Mouse (Mus musculus): ENCODE measurements at regions not wholly inside any gene's neighbourhood (a gene's known extent, or its start where the extent isn't known, plus 50 kb on each side); places are given as distances from the start of the nearest gene placed in this dataset.

- Histone ChIP-seq H3K4me1 (ENCODE audit: control insufficient read depth, insufficient read depth, low read length) (no peaks in the 10 kb centered on the region), H3K27ac (ENCODE audit: control insufficient read depth, insufficient read depth, low read depth, low read length, poor library complexity) (no peak overlapping the region), H3K4me3 (replicated peaks; ENCODE audit: control insufficient read depth, low read depth, low read length) (no peak overlapping the region)
- TF ChIP-seq CTCF (IDR thresholded peaks at IDR 0.05; ENCODE audit: control insufficient read depth, insufficient read depth, low read length), result no peak
- no peak for TF ChIP-seq POLR2A (IDR thresholded peaks at IDR 0.05; ENCODE audit: borderline replicate concordance, control insufficient read depth, low read depth, low read length)
- WGBS, result 75% methylated on average over 6 of the region's 6 CpGs
Measured at GRCm38 (mm10) chr2:74123360-74124074, 212.4 kb upstream of the Atp5g3 start.

- Histone ChIP-seq H3K4me3 (replicated peaks; ENCODE audit: control insufficient read depth, low read depth, low read length) (no peak overlapping the region), H3K4me1 (ENCODE audit: control insufficient read depth, insufficient read depth, low read length) (no peaks in the 10 kb centered on the region), H3K27ac (ENCODE audit: control insufficient read depth, insufficient read depth, low read depth, low read length, poor library complexity) (no peak overlapping the region)
- no peak for TF ChIP-seq POLR2A (IDR thresholded peaks at IDR 0.05; ENCODE audit: borderline replicate concordance, control insufficient read depth, low read depth, low read length)
- WGBS, result 62% methylated on average over 2 of the region's 2 CpGs
Measured at GRCm38 (mm10) chr2:74122937-74123336, 211.8 kb upstream of the Atp5g3 start.

- TF ChIP-seq CTCF (IDR thresholded peaks at IDR 0.05; ENCODE audit: control insufficient read depth, insufficient read depth, low read length) (no peak), POLR2A (IDR thresholded peaks at IDR 0.05; ENCODE audit: borderline replicate concordance, control insufficient read depth, low read depth, low read length) (no peak)
- Histone ChIP-seq H3K27ac (ENCODE audit: control insufficient read depth, insufficient read depth, low read depth, low read length, poor library complexity) (no peak overlapping the region), H3K4me3 (replicated peaks; ENCODE audit: control insufficient read depth, low read depth, low read length) (no peak overlapping the region), H3K4me1 (ENCODE audit: control insufficient read depth, insufficient read depth, low read length) (no peaks in the 10 kb centered on the region)
- WGBS, result 40% methylated on average over 10 of the region's 10 CpGs
Measured at GRCm38 (mm10) chr2:74120051-74120450, 208.9 kb upstream of the Atp5g3 start.

- TF ChIP-seq CTCF (IDR thresholded peaks at IDR 0.05; ENCODE audit: control insufficient read depth, insufficient read depth, low read length) (no peak), POLR2A (IDR thresholded peaks at IDR 0.05; ENCODE audit: borderline replicate concordance, control insufficient read depth, low read depth, low read length) (no peak)
- H3K27ac ChIP-seq (ENCODE audit: control insufficient read depth, insufficient read depth, low read depth, low read length, poor library complexity), result no peak overlapping the region
- no peaks in the 10 kb centered on the region; the same call in 1 of the 2 replicates for H3K4me1 ChIP-seq (ENCODE audit: control insufficient read depth, insufficient read depth, low read length)
- 45% methylated on average over 17 of the region's 17 CpGs for WGBS
- H3K4me3 ChIP-seq (replicated peaks; ENCODE audit: control insufficient read depth, low read depth, low read length), result no peak overlapping the region
Measured at GRCm38 (mm10) chr2:74119167-74119937, 208.2 kb upstream of the Atp5g3 start.

- 86% methylated on average over 4 of the region's 4 CpGs for WGBS
- TF ChIP-seq POLR2A (IDR thresholded peaks at IDR 0.05; ENCODE audit: borderline replicate concordance, control insufficient read depth, low read depth, low read length) (no peak), CTCF (IDR thresholded peaks at IDR 0.05; ENCODE audit: control insufficient read depth, insufficient read depth, low read length) (no peak)
- H3K4me1 ChIP-seq (ENCODE audit: control insufficient read depth, insufficient read depth, low read length), result no peaks in the 10 kb centered on the region
Measured at GRCm38 (mm10) chr2:74106472-74106871, 195.3 kb upstream of the Atp5g3 start.

GRCm38 (mm10) chr2:74099671-74100372 lies 188.7 kb upstream of the Atp5g3 start:
- no peak overlapping the region for H3K27ac ChIP-seq (ENCODE audit: control insufficient read depth, insufficient read depth, low read depth, low read length, poor library complexity)
- H3K4me1 ChIP-seq (ENCODE audit: control insufficient read depth, insufficient read depth, low read length), result no peaks in the 10 kb centered on the region
- TF ChIP-seq POLR2A (IDR thresholded peaks at IDR 0.05; ENCODE audit: borderline replicate concordance, control insufficient read depth, low read depth, low read length) (no peak), CTCF (IDR thresholded peaks at IDR 0.05; ENCODE audit: control insufficient read depth, insufficient read depth, low read length) (no peak)
- WGBS, result 76% methylated on average over 9 of the region's 9 CpGs
- no peak overlapping the region for H3K4me3 ChIP-seq (replicated peaks; ENCODE audit: control insufficient read depth, low read depth, low read length)

More at GRCm38 (mm10) chr2:74106472-74106871, 195.3 kb upstream of the Atp5g3 start:
- H3K4me3 ChIP-seq (replicated peaks; ENCODE audit: control insufficient read depth, low read depth, low read length), result no peak overlapping the region
- H3K27ac ChIP-seq (ENCODE audit: control insufficient read depth, insufficient read depth, low read depth, low read length, poor library complexity), result no peak overlapping the region

- no peak for TF ChIP-seq CTCF (IDR thresholded peaks at IDR 0.05; ENCODE audit: control insufficient read depth, insufficient read depth, low read length)
- TF ChIP-seq POLR2A (IDR thresholded peaks at IDR 0.05; ENCODE audit: borderline replicate concordance, control insufficient read depth, low read depth, low read length), result no peak
- WGBS, result 66% methylated on average over 2 of the region's 2 CpGs
- Histone ChIP-seq H3K27ac (ENCODE audit: control insufficient read depth, insufficient read depth, low read depth, low read length, poor library complexity) (no peak overlapping the region), H3K4me1 (ENCODE audit: control insufficient read depth, insufficient read depth, low read length) (no peaks in the 10 kb centered on the region), H3K4me3 (replicated peaks; ENCODE audit: control insufficient read depth, low read depth, low read length) (no peak overlapping the region)
Measured at GRCm38 (mm10) chr2:74096809-74097208, 185.7 kb upstream of the Atp5g3 start.

GRCm38 (mm10) chr2:74093494-74093893 lies 182.4 kb upstream of the Atp5g3 start:
- Histone ChIP-seq H3K27ac (ENCODE audit: control insufficient read depth, insufficient read depth, low read depth, low read length, poor library complexity) (no peak overlapping the region), H3K4me1 (ENCODE audit: control insufficient read depth, insufficient read depth, low read length) (no peaks in the 10 kb centered on the region), H3K4me3 (replicated peaks; ENCODE audit: control insufficient read depth, low read depth, low read length) (no peak overlapping the region)
- WGBS, result 81% methylated on average over 7 of the region's 7 CpGs
- no peak for TF ChIP-seq POLR2A (IDR thresholded peaks at IDR 0.05; ENCODE audit: borderline replicate concordance, control insufficient read depth, low read depth, low read length)
- TF ChIP-seq CTCF (IDR thresholded peaks at IDR 0.05; ENCODE audit: control insufficient read depth, insufficient read depth, low read length), result no peak

Data from bone marrow, adult 2 months (tissue).